Mouse (Mus musculus): ENCODE measurements around the gene Alg5.

DNA sequence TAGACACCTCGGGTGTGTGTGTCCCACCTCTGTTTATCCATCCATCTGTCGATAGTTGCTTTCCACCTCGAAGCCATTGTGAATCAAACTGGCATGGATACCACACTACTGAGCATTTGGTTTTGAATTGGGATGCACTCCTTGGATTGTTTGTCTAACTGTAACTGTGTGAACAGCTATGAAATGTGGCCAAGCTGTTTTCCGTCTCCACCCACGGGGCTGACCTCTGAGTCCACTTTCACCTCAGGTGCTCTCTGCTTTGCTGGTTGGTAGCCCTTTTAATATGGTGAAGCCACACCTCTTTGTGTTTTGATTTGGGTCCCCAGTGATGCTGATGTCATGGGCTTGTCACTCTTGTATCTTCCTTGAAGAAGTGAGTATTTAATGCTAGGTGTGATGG is 31.5 kb downstream of the Alg5 start:
- TF ChIP-seq POLR2A (IDR thresholded peaks at IDR 0.05; ENCODE audit: low read depth, low read length), result no peak
- no peak for TF ChIP-seq CTCF (IDR thresholded peaks at IDR 0.05; ENCODE audit: borderline replicate concordance, insufficient read depth, low read length)
